Mouse (Mus musculus): Measurements from ENCODE around the gene Htr5a.

Gene Htr5a

GRCm38 (mm10) chr5:27881261-27881660, 39.3 kb downstream of the Htr5a start:
- no peak for DNase-seq (ENCODE audit: low spot score in 2 of 2)

- no peak for DNase-seq (ENCODE audit: low spot score in 2 of 2)
Observed at GRCm38 (mm10) chr5:27888080-27888479, 46.1 kb downstream of the Htr5a start.

DNA sequence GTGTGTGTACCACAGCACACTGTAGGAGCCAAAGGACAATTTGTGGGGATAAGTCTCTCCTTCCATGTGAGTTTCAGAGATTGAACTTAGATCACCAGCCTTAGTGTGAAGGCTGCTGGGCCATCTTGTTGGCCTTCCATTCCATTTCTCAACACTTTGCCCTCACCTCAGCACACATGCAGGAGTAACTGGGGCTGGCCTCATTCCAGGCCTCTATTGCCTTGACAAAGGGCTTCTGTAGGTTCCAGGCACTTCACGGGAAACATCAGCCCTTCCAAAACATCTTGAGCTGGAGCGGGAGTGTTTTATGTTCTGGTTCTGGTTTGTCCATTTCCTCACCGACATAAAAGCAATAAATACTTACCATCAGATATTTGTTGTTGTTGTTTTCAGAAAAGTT, 54.0 kb downstream of the Htr5a start:
- no peak for DNase-seq (ENCODE audit: low spot score in 2 of 2)

GRCm38 (mm10) chr5:27899756-27900155, 57.8 kb downstream of the Htr5a start:
- no peak for DNase-seq (ENCODE audit: low spot score in 2 of 2)

DNA sequence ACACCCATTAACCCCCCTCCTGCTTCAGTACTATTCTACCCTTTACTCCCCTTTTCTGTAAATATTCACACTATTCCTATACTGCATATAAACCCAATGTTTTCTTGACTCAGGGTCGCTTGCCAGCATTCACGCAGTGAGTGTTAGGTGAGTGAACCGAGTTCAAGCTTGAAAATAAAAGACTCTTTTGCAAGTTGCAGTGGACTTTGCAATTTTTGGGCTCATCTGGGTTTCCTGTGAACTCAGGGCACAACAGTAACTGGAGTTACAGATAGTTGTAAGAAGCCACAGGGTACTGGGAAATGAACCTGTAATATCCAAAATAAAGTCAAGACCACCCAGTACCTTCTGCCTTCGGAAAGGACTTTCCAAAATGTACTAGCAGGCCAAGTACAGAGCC, 58.2 kb downstream of the Htr5a start:
- DNase-seq (ENCODE audit: low spot score in 2 of 2): no peak
